Mouse (Mus musculus) layer of hippocampus, adult 8-10 months (tissue): Measurements from ENCODE around the gene Adamtsl4. TPM values are rescaled to one million over a fixed set of nuclear protein-coding genes. Genes with fewer than 3 reads are reported as not detected.
A peak's percentile ranks its signal among the peaks of the same experiment; 100 is the strongest.
"Not testable (repeated sequence)": the region's sequence is repeated elsewhere in the genome, so short reads cannot be mapped to it uniquely, and the experiment has no call there.

ENCODE experiments used
- DNase-seq, 2 experiments: peaks; one replicate each; pipeline ENCODE4 v3.0.0; 2022; ENCODE audit warnings: low spot score in 2 of 2
- total RNA-seq, 4 experiments: library from RNA; stranded (reverse); gene quantifications; 2 replicates each; pipeline ENCODE4 v1.2.4; 2022

Gene Adamtsl4
- total RNA-seq, 4 experiments from 2014 or later = 5.2 to 17.9 (median 10.4) TPM

- DNase-seq = peak; percentile 50 to 57
Observed at GRCm38 (mm10) chr3:95676745-95677419, 10.8 kb downstream of the Adamtsl4 start.

GRCm38 (mm10) chr3:95675301-95676092, 12.2 kb downstream of the Adamtsl4 start:
- peak; percentile 34 to 58 for DNase-seq

GRCm38 (mm10) chr3:95674812-95675211, 12.9 kb downstream of the Adamtsl4 start:
- no peak for DNase-seq

- DNase-seq = no peak
Observed at GRCm38 (mm10) chr3:95674236-95674635, 13.5 kb downstream of the Adamtsl4 start.

GRCm38 (mm10) chr3:95673707-95674211, 14.0 kb downstream of the Adamtsl4 start:
- DNase-seq = no peak

- DNase-seq = no peak
Observed at GRCm38 (mm10) chr3:95672861-95673706, 14.6 kb downstream of the Adamtsl4 start.

- no peak for DNase-seq
Observed at GRCm38 (mm10) chr3:95672461-95672860, 15.3 kb downstream of the Adamtsl4 start.

GRCm38 (mm10) chr3:95671201-95671600, 16.5 kb downstream of the Adamtsl4 start:
- no peak for DNase-seq

- DNase-seq = not testable (repeated sequence)
Observed at GRCm38 (mm10) chr3:95670419-95670818, 17.3 kb downstream of the Adamtsl4 start.

GRCm38 (mm10) chr3:95669309-95669665, 18.4 kb downstream of the Adamtsl4 start:
- no peak for DNase-seq

- DNase-seq = no peak
Observed at GRCm38 (mm10) chr3:95668589-95669308, 19.0 kb downstream of the Adamtsl4 start.

- DNase-seq = peak; percentile 34 to 41
Observed at GRCm38 (mm10) chr3:95668026-95668425, 19.7 kb downstream of the Adamtsl4 start.

GRCm38 (mm10) chr3:95667521-95667920, 20.2 kb downstream of the Adamtsl4 start:
- no peak for DNase-seq

- no peak for DNase-seq
Observed at GRCm38 (mm10) chr3:95666124-95666844, 21.4 kb downstream of the Adamtsl4 start.

GRCm38 (mm10) chr3:95664940-95665352, 22.8 kb downstream of the Adamtsl4 start:
- no peak for DNase-seq

- no peak for DNase-seq
Observed at GRCm38 (mm10) chr3:95663969-95664608, 23.6 kb downstream of the Adamtsl4 start.

GRCm38 (mm10) chr3:95663486-95663885, 24.2 kb downstream of the Adamtsl4 start:
- DNase-seq = no peak

GRCm38 (mm10) chr3:95662724-95663449, 24.8 kb downstream of the Adamtsl4 start:
- DNase-seq = no peak
